Mouse (Mus musculus) spleen, adult 2 months (tissue): ENCODE results near the gene Vps13d.

Experiments
- CTCF ChIP-seq: fragments of 200-500 bp; IDR thresholded peaks from 2 replicates; pipeline ENCODE4 v1.5.1; 2011; ENCODE audit warnings: mild to moderate bottlenecking, inconsistent platforms; ENCODE audit not compliant: insufficient read depth, insufficient read length, insufficient replicate concordance; ENCODE audit errors: extremely low read depth
- POLR2A ChIP-seq: fragments of 200-500 bp; IDR thresholded peaks from 2 replicates; pipeline ENCODE4 v1.6.1; 2011; ENCODE audit warnings: low read depth, low read length, inconsistent platforms

GRCm38 (mm10) chr4:144965255-144965654 is 229.6 kb downstream of the Vps13d start:
- no peak for TF ChIP-seq CTCF
- no peak for TF ChIP-seq POLR2A
